Mouse (Mus musculus): Measurements from ENCODE around the gene Stx7. TPM values are rescaled to one million over a fixed set of nuclear protein-coding genes. Genes with fewer than 3 reads are reported as not detected.
"Not testable (repeated sequence)": the region's sequence is repeated elsewhere in the genome, so short reads cannot be mapped to it uniquely, and the experiment has no call there.

Stx7 gene
- polyA plus RNA-seq (2012; rRNA removed) = 42.2 and 46.3 TPM in 2 replicates

GRCm38 (mm10) chr10:24149135-24149781 lies at the start of gene Stx7:
Gene Stx7 (plus strand): TSS chr10:24149302.
- peak within 1 kb of the TSS; percentile 98 for H3K4me3 ChIP-seq (ENCODE audit: control insufficient read depth, insufficient read depth, low read length)
- H3K36me3 ChIP-seq (ENCODE audit: control insufficient read depth, insufficient read depth, low read length) = no peaks in the 10 kb centered on the region
- H3K27me3 ChIP-seq (ENCODE audit: control insufficient read depth, insufficient read depth, low read length) = no peaks in the 10 kb centered on the region
- peak; percentile 92 for DNase-seq
- no peaks in the 10 kb centered on the region for H3K4me1 ChIP-seq (replicated peaks; ENCODE audit: control insufficient read depth, insufficient read depth, low read length)
- under 1% methylated on average over 44 of the region's 45 CpGs for WGBS
- no peak within 1 kb of the TSS for H3K27ac ChIP-seq (ENCODE audit: control insufficient read depth, insufficient read depth, low read length)
- TF ChIP-seq POLR2A (IDR thresholded peaks at IDR 0.05; ENCODE audit: control insufficient read depth, extremely low read depth, insufficient read depth, low read length, poor library complexity) (peak; percentile 68; the same call in 1 of the 2 replicates), CTCF (IDR thresholded peaks at IDR 0.05; ENCODE audit: borderline replicate concordance, control insufficient read depth, extremely low read depth, insufficient read depth, low read length, poor library complexity) (0 out of 2 replicates have a peak, but pooled peaks have one; percentile 31)

- not testable (repeated sequence) for H3K36me3 ChIP-seq (ENCODE audit: control insufficient read depth, insufficient read depth, low read length); H3K4me3 ChIP-seq (ENCODE audit: control insufficient read depth, insufficient read depth, low read length); DNase-seq; H3K27ac ChIP-seq (ENCODE audit: control insufficient read depth, insufficient read depth, low read length); H3K27me3 ChIP-seq (ENCODE audit: control insufficient read depth, insufficient read depth, low read length); H3K4me1 ChIP-seq (replicated peaks; ENCODE audit: control insufficient read depth, insufficient read depth, low read length)
- 93% methylated on average over 1 of the region's 3 CpGs for WGBS
Observed at GRCm38 (mm10) chr10:24101812-24102211, 47.3 kb upstream of the Stx7 start, which contains the start of gene Taar8c. Gene Taar8c (minus strand): TSS chr10:24101912.

- not testable (repeated sequence) for DNase-seq; H3K27ac ChIP-seq (ENCODE audit: control insufficient read depth, insufficient read depth, low read length); H3K4me3 ChIP-seq (ENCODE audit: control insufficient read depth, insufficient read depth, low read length); H3K36me3 ChIP-seq (ENCODE audit: control insufficient read depth, insufficient read depth, low read length); H3K27me3 ChIP-seq (ENCODE audit: control insufficient read depth, insufficient read depth, low read length); H3K4me1 ChIP-seq (replicated peaks; ENCODE audit: control insufficient read depth, insufficient read depth, low read length)
- 53% methylated on average over 1 of the region's 1 CpGs for WGBS
Observed at GRCm38 (mm10) chr10:24103299-24103698, 45.8 kb upstream of the Stx7 start.

- no peaks in the 10 kb centered on the region for H3K27me3 ChIP-seq (ENCODE audit: control insufficient read depth, insufficient read depth, low read length)
- TF ChIP-seq CTCF (IDR thresholded peaks at IDR 0.05; ENCODE audit: borderline replicate concordance, control insufficient read depth, extremely low read depth, insufficient read depth, low read length, poor library complexity) = no peak
- no peak for TF ChIP-seq POLR2A (IDR thresholded peaks at IDR 0.05; ENCODE audit: control insufficient read depth, extremely low read depth, insufficient read depth, low read length, poor library complexity)
- WGBS = 22% methylated on average over 5 of the region's 5 CpGs
- DNase-seq = no peak
- no peaks in the 10 kb centered on the region for H3K4me1 ChIP-seq (replicated peaks; ENCODE audit: control insufficient read depth, insufficient read depth, low read length)
- H3K27ac ChIP-seq (ENCODE audit: control insufficient read depth, insufficient read depth, low read length) = no peak overlapping the region
- no peak overlapping the region for H3K4me3 ChIP-seq (ENCODE audit: control insufficient read depth, insufficient read depth, low read length)
- H3K36me3 ChIP-seq (ENCODE audit: control insufficient read depth, insufficient read depth, low read length) = no peaks in the 10 kb centered on the region
Observed at GRCm38 (mm10) chr10:24107747-24108146, 41.4 kb upstream of the Stx7 start.

- Histone ChIP-seq H3K4me3 (ENCODE audit: control insufficient read depth, insufficient read depth, low read length) (no peak overlapping the region), H3K27me3 (ENCODE audit: control insufficient read depth, insufficient read depth, low read length) (no peaks in the 10 kb centered on the region), H3K27ac (ENCODE audit: control insufficient read depth, insufficient read depth, low read length) (no peak overlapping the region), H3K36me3 (ENCODE audit: control insufficient read depth, insufficient read depth, low read length) (no peaks in the 10 kb centered on the region), H3K4me1 (replicated peaks; ENCODE audit: control insufficient read depth, insufficient read depth, low read length) (no peaks in the 10 kb centered on the region)
- WGBS = 86% methylated on average over 3 of the region's 3 CpGs
- DNase-seq = no peak
- no peak for TF ChIP-seq CTCF (IDR thresholded peaks at IDR 0.05; ENCODE audit: borderline replicate concordance, control insufficient read depth, extremely low read depth, insufficient read depth, low read length, poor library complexity)
- TF ChIP-seq POLR2A (IDR thresholded peaks at IDR 0.05; ENCODE audit: control insufficient read depth, extremely low read depth, insufficient read depth, low read length, poor library complexity) = no peak
Observed at GRCm38 (mm10) chr10:24108236-24108635, 40.9 kb upstream of the Stx7 start.

GRCm38 (mm10) chr10:24109434-24109833 lies 39.7 kb upstream of the Stx7 start, which contains the start of gene Taar9:
Gene Taar9 (minus strand): TSS chr10:24109534.
- not testable (repeated sequence) for H3K4me3 ChIP-seq (ENCODE audit: control insufficient read depth, insufficient read depth, low read length); DNase-seq; H3K27ac ChIP-seq (ENCODE audit: control insufficient read depth, insufficient read depth, low read length); H3K27me3 ChIP-seq (ENCODE audit: control insufficient read depth, insufficient read depth, low read length); H3K4me1 ChIP-seq (replicated peaks; ENCODE audit: control insufficient read depth, insufficient read depth, low read length); H3K36me3 ChIP-seq (ENCODE audit: control insufficient read depth, insufficient read depth, low read length)
- 96% methylated on average over 8 of the region's 8 CpGs for WGBS

- Histone ChIP-seq H3K27ac (ENCODE audit: control insufficient read depth, insufficient read depth, low read length) (no peak overlapping the region), H3K36me3 (ENCODE audit: control insufficient read depth, insufficient read depth, low read length) (no peaks in the 10 kb centered on the region), H3K4me1 (replicated peaks; ENCODE audit: control insufficient read depth, insufficient read depth, low read length) (no peaks in the 10 kb centered on the region), H3K4me3 (ENCODE audit: control insufficient read depth, insufficient read depth, low read length) (no peak overlapping the region), H3K27me3 (ENCODE audit: control insufficient read depth, insufficient read depth, low read length) (no peaks in the 10 kb centered on the region)
- 53% methylated on average over 6 of the region's 6 CpGs for WGBS
- no peak for TF ChIP-seq CTCF (IDR thresholded peaks at IDR 0.05; ENCODE audit: borderline replicate concordance, control insufficient read depth, extremely low read depth, insufficient read depth, low read length, poor library complexity)
- TF ChIP-seq POLR2A (IDR thresholded peaks at IDR 0.05; ENCODE audit: control insufficient read depth, extremely low read depth, insufficient read depth, low read length, poor library complexity) = no peak
- peak; percentile 17 for DNase-seq
Observed at GRCm38 (mm10) chr10:24111116-24111778, 37.9 kb upstream of the Stx7 start.
